Mouse (Mus musculus) CD4-positive, CD25-positive, alpha-beta regulatory T cell, adult 4 months (primary cell): ENCODE results near the gene Wdfy4. TPM values are rescaled to one million over a fixed set of nuclear protein-coding genes. Genes with fewer than 3 reads are reported as not detected.

Experiments
- ATAC-seq: one replicate; pipeline ENCODE4 v1.8.0; 2017
- polyA plus RNA-seq, 2 experiments: library from polyadenylated mRNA; unstranded; fragments of 100-300 nt; shearing (Covaris generic); gene quantifications; one replicate each; pipeline ENCODE4 v1.2.1; 2017

The Wdfy4 gene
- polyA plus RNA-seq = 1 to 10 TPM in 1 of 2 experiments, not detected in 1; 2.1 TPM

DNA sequence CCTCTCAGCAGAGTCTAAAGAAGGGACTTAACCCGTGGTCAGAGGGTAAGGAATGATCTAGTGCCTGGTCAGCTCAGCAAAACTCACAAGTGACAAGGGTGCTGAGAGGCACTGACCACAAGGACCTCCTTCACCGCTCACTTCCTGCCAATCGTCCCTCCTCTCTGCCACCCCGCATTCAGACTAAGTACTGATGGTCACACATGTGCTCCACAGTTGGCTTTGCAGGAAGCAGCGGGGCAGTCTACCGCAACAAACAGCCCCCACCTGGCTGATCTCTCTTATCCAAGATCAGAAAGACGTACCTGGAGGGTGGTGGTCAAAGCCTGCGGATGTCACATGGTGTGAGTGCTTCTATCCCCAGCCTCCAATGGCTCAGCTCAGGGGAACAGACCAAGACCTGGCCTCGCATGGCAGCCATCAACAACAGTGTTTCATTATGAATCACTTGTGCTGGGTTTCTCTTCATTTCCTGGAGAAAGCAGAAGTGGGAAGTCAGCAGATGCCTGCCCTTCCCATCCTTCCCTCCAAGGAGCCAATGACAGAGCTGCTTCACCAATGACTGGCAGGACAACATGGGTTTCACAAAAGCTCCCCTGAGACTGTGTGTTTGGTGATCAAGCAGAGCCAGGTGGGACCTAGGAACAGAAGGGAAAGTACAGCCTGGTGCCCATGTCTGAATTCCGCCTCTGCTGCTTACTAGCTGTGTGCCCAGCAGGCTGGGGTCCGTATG is at the start of gene Wdfy4:
Wdfy4 (minus strand) TSS at position 441 of the 733 bp plus-strand sequence.
- ATAC-seq = no peak

DNA sequence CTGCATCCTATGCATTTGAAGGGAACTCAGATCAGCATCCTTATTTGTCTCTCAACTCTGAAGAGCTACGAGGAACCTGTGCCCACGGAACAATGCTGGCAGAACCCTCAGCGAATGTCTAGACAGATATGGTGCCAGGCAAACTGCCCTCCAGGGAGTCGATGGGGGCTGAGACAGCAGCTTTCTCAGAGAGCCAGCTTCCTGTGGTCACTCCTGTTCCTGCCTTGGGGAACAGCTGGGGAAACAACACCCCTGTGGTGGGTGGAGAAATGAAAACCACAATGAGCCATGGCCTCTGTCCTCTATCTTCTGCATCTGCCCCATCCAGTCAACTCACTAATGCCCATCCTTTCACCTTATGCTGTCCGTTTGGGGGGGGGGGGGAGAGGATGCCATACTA is 46.7 kb upstream of the Wdfy4 start:
- no peak for ATAC-seq

DNA sequence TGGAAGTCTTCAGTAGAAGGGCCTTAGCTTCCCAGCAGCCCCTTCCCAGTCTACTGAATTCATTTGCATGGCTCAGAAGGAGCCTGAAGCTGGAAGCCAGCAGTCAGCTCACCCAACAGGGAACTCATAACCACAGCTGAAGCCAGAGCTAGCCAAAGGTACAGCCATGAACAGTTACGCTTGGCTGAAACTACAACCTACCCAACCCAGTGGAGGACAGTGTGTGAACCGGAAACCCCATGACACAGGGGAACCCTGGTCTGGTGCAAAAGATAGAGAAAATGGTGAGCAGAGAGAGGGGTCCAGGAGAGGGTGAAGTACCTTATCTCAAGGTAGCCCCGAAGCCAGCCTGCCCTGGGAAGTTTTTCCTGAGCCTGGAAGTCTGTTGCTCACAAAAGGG is 46.0 kb upstream of the Wdfy4 start:
- no peak for ATAC-seq

DNA sequence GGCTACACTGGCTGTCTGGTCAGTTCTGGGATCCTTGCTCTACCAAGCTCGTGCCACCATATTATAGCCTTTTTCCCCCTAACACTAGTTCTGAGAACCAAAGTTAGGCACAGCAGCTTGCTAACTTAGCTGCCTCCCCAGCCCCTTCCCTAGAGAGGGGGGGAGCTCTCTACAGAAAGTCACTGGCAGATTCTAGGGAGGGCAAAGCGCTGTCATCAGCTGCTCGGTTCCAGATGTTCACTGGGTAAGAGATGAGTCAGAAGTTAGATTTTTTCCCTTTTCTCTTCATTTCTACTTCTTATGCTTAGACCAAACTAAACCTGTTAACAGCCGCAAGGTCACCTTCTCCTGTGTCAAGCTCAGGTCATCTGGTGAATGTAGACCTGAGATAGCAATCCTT is 45.4 kb upstream of the Wdfy4 start:
- no peak for ATAC-seq

DNA sequence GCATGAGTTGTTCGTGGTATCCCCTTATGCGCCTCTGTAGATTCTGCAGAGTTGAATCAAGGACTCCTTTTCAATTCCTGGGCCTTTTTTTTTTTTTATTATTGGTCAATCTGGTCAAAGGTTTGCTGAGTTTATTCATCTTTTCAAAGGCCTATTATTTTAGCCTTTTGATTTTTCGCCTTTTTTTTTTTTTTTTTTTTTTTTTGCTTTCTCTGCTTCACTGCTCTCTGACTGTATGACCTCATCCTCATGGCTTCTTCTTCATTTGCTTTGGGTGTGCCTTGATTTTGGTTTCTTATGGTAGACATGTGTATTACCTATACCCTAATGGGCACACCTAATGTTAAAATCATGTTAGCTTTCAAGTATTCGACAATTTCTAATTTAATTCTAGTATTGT is 39.9 kb upstream of the Wdfy4 start:
- no peak for ATAC-seq

- ATAC-seq = no peak
These were observed 31.3 kb upstream of the Wdfy4 start for GRCm38 (mm10) chr14:33216343-33217208.

- no peak for ATAC-seq
These were observed 29.9 kb upstream of the Wdfy4 start for GRCm38 (mm10) chr14:33215163-33215562.

GRCm38 (mm10) chr14:33214767-33215128 is 29.4 kb upstream of the Wdfy4 start:
- no peak for ATAC-seq

DNA sequence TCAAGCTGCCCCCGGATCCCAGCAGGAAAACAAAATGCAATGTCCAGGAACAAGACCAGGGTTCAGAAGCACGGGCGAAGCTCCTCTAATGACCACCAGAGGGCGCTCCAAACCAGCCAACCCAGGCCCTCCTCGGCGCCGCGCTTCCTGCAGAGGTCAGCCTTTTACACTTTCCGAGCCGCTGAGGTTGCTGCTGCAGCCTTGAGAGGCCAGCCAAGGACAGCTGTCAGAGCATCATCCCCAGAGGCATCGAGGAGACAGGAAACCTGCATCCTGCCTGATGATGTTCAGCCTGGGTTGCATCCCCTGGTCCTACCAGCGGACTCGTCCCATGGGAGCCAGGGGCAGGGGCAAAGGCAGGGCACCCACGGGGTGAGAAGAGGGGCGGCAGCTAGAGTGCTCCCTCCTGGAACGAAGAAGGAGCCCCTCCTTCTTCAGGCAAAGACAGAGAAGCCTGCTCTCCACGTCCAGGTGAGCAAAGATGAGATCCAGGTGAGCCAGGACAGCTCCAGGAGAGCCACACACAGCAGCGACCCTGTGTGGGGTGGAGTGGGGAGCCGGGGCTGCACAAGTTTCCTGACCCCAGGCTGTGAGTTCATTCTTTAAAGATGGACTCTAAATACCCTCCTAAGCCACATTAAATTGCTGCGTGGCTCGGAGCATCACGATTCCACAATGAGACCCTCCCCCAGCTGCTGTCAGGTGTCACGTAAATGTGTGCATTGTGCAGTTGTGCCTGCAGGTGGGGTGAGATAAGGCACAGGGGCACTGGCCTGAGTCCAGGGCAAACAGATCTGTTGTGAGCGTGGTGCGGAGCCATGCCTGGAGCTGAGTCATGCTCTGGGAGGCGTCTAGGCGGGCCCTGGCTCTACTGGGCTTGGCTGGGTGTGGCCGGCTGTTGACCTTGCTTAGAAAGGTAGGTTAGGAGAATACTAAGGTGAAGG is 28.8 kb upstream of the Wdfy4 start, which contains the start of gene Arhgap22:
Arhgap22 (plus strand) TSS at position 204 of the 944 bp plus-strand sequence.
- ATAC-seq = peak; percentile 41

DNA sequence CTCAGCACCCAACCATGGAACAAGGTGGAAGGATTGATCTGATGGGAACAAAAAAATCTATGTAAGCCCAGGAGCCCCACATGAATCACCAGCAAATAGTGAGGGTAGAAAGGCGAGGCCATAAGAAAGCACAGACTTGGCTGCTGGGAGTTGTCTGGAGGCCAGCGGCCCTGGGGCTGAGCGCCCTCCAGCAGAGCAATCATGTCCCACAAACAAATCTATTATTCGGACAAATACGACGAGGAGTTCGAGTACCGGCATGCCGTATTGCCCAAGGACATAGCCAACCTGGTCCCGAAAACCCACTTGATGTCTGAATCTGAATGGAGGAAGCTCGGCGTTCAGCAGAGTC is 27.6 kb upstream of the Wdfy4 start:
- no peak for ATAC-seq

DNA sequence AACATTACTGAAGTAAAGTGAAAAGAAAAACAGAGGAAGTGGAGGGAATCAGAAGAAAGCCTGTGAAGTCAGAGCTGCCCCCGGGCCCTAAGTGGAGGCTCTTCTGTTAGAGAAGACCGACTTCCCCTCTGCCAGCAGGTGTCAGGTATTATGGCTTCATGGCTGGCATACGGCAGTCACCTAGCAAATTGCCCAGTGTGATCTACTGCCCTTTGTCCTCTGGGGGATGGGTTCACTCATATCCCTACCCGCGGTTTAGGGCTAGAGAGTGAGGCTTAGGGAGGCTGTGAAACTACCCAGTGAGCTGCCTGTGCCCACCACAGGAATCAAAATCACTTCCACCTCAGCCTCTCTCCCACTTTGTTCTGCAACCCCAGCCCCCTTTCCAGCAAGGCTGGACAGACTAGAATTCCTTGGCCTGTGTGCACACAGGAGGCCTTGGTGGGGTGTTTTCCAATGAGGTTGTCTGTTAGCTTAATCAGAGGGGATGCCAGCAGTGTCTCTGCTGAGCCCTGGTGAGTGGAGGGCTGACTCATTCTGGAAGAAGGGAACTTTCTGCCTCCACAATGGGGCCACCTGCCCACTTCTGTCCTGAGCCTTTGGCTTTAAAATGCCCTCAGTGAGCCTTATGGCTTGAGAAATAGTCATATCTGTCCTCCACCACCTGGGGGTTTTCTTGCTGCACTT is 27.1 kb upstream of the Wdfy4 start:
- ATAC-seq = no peak

DNA sequence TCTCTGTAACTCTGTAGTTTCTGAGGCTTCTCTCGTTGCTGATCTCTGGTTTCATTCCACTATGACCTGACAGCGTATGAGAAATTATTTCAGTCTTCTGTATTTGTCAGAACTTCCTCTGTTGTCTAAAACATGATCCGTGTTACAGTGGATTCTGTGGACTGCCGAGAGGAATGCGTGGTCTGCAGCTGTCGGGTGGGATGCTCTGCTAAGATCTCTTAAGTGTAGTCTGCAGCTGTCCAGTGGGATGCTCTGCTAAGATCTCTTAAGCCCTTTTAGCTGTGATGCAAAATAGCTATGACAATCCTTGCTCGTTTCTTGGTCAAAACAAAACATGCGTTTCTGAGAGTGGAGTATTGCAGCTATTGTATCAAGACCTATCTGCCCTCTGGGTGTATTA is 25.5 kb upstream of the Wdfy4 start:
- ATAC-seq = no peak

DNA sequence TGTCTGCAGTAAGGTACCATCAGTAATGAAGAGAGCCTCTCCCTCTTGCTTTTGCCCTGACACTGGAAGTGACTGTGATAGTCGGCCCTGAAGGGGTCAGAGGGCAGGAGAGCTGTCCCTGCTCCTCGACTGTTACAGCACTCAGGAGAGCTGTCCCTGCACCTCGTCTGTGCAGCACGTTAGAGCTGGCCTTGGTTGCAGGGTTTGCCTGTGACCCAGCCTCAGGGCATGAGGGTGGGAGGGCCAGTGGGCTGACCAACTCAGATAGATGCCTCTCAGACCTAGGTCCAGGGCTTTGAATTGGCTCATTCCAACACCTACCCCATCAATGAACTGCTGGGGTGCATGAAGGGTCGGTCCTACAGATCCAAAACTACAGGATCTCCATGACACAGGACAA is 23.0 kb upstream of the Wdfy4 start:
- ATAC-seq = no peak

DNA sequence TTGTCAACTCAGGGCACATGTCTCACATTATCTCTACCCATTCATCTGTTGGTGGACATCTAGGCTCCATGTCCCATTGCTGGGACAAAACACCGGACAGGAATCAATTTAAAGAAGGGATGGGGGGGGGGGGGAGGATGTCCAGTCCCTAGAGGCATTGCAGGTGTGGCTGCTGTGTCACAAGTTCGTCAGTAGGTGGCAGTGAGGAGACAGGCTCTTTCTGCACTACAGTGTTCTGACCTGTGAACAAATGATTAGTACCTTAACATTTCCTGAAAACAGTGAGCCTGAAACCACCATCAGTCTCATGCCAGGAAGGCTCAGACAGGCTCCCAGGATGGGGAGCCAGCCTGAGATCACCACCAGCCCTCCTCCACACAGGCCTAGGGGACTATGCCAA is 21.7 kb upstream of the Wdfy4 start:
- ATAC-seq = no peak

GRCm38 (mm10) chr14:33205280-33205965 is 20.1 kb upstream of the Wdfy4 start:
- ATAC-seq = no peak

GRCm38 (mm10) chr14:33203777-33204176 is 18.5 kb upstream of the Wdfy4 start:
- ATAC-seq = no peak

DNA sequence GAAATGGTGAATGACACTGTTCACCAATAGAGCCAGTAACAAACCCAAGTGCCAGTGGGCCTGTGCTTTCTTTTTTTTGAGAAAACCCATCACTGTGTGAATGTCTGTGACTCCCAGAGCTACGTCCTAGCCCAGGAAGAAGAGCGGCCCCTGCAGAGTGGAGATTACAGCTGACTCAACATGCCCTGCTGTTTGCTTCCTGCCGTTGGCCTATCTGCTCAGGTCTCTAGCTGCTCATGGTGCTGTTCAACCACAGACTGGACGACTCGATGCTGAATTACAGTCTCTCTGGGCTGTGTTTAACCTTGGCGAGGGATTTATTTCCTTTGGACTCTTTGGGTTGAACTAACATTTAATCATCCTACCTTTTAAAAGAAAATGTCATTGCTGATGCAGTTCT is 17.6 kb upstream of the Wdfy4 start:
- no peak for ATAC-seq

- no peak for ATAC-seq
These were observed 16.9 kb upstream of the Wdfy4 start for GRCm38 (mm10) chr14:33202161-33202560.

GRCm38 (mm10) chr14:33194241-33194640 is 8.9 kb upstream of the Wdfy4 start:
- ATAC-seq = no peak

- ATAC-seq = no peak
These were observed 8.5 kb upstream of the Wdfy4 start for GRCm38 (mm10) chr14:33193762-33194161.

DNA sequence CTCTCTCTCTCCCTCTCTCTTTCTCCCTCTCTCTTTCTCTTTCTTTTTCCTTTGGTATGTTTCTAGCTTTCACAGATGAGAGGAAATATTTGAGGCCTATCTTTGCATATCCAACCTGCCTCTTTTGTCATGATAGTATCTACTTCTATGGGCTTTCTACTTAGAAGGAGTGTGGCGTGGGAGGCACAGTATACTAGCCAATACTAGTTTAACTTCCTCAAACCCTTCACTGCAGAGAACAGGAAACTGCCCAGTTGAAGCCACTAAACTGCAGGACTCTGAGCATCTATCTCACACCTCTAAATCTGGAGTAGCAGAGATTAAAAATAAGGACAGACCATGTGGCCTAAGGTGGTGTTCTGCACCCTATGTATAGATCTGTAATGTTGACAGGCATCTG is 5.3 kb upstream of the Wdfy4 start:
- no peak for ATAC-seq
